Mouse (Mus musculus): ENCODE measurements around the gene Tmem139. TPM values are rescaled to one million over a fixed set of nuclear protein-coding genes. Genes with fewer than 3 reads are reported as not detected.

Tmem139 gene
- polyA plus RNA-seq, 1 experiment from 2014 or later, result 29.7 TPM

- H3K4me2 ChIP-seq (replicated peaks; ENCODE audit: low read depth), result no peak overlapping the region
- H3K36me3 ChIP-seq (ENCODE audit: control insufficient read depth, insufficient read depth), result peaks cover 61% of the 10 kb centered on the region
- H3K4me3 ChIP-seq (ENCODE audit: low read depth, low read length), result no peak overlapping the region
- no peaks in the 10 kb centered on the region for H3K27me3 ChIP-seq (replicated peaks; ENCODE audit: control insufficient read depth, insufficient read depth, low read length)
- no peak overlapping the region for H3K27ac ChIP-seq (ENCODE audit: low read depth, low read length)
- no peak overlapping the region for H3K9ac ChIP-seq (ENCODE audit: low read depth, low read length)
- no peaks in the 10 kb centered on the region for H3K4me1 ChIP-seq (replicated peaks; ENCODE audit: control insufficient read depth, insufficient read depth, low read length)
- no peak for TF ChIP-seq CTCF (IDR thresholded peaks at IDR 0.05; ENCODE audit: low read depth)
- H3K9me3 ChIP-seq (ENCODE audit: control insufficient read depth), result no peaks in the 10 kb centered on the region
- no peak for ATAC-seq
Measured at GRCm38 (mm10) chr6:42270817-42271216, 9.0 kb downstream of the Tmem139 start.

DNA sequence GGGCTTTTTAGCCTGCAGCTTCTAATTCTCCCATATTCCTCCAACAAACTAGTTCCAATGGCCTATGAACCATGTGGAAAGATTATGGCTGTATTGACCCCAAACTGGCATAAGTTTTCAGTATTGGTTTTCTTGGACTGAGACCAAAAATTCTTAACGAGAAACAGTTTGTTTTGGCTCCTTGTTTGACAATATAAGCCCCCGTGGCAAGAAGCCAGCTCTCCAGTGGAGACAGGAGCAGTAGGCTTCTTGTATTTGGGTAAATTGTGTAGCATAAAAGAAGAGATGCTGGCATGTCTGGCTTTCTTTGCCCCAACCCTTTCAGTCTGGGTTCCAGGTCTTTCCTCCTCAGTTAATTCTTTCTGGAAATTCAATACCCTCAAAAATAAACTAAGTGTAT, 14.4 kb downstream of the Tmem139 start:
- 65% methylated on average over 2 of the region's 2 CpGs for WGBS
- H3K4me3 ChIP-seq (ENCODE audit: low read depth, low read length), result no peak overlapping the region
- H3K27me3 ChIP-seq (replicated peaks; ENCODE audit: control insufficient read depth, insufficient read depth, low read length), result no peaks in the 10 kb centered on the region
- H3K4me2 ChIP-seq (replicated peaks; ENCODE audit: low read depth), result no peak overlapping the region
- no peaks in the 10 kb centered on the region for H3K4me1 ChIP-seq (replicated peaks; ENCODE audit: control insufficient read depth, insufficient read depth, low read length)
- no peak overlapping the region for H3K9ac ChIP-seq (ENCODE audit: low read depth, low read length)
- no peak overlapping the region for H3K27ac ChIP-seq (ENCODE audit: low read depth, low read length)
- H3K9me3 ChIP-seq (ENCODE audit: control insufficient read depth), result no peaks in the 10 kb centered on the region
- no peak for TF ChIP-seq CTCF (IDR thresholded peaks at IDR 0.05; ENCODE audit: low read depth)
- ATAC-seq, result no peak
- peaks cover 81% of the 10 kb centered on the region for H3K36me3 ChIP-seq (ENCODE audit: control insufficient read depth, insufficient read depth)

GRCm38 (mm10) chr6:42282865-42283528, 21.2 kb downstream of the Tmem139 start:
- Histone ChIP-seq H3K27me3 (replicated peaks; ENCODE audit: control insufficient read depth, insufficient read depth, low read length) (no peaks in the 10 kb centered on the region), H3K36me3 (ENCODE audit: control insufficient read depth, insufficient read depth) (peaks cover 43% of the 10 kb centered on the region), H3K4me3 (ENCODE audit: low read depth, low read length) (no peak overlapping the region), H3K9ac (ENCODE audit: low read depth, low read length) (no peak overlapping the region), H3K4me2 (replicated peaks; ENCODE audit: low read depth) (no peak overlapping the region), H3K9me3 (ENCODE audit: control insufficient read depth) (no peaks in the 10 kb centered on the region), H3K27ac (ENCODE audit: low read depth, low read length) (no peak overlapping the region), H3K4me1 (replicated peaks; ENCODE audit: control insufficient read depth, insufficient read depth, low read length) (no peaks in the 10 kb centered on the region)
- no peak for ATAC-seq
- no peak for TF ChIP-seq CTCF (IDR thresholded peaks at IDR 0.05; ENCODE audit: low read depth)
- WGBS, result 84% methylated on average over 5 of the region's 5 CpGs

- Histone ChIP-seq H3K4me3 (ENCODE audit: low read depth, low read length) (no peak within 1 kb of the TSS), H3K27me3 (replicated peaks; ENCODE audit: control insufficient read depth, insufficient read depth, low read length) (no peaks in the 10 kb centered on the region), H3K4me1 (replicated peaks; ENCODE audit: control insufficient read depth, insufficient read depth, low read length) (no peaks in the 10 kb centered on the region), H3K27ac (ENCODE audit: low read depth, low read length) (no peak within 1 kb of the TSS), H3K9ac (ENCODE audit: low read depth, low read length) (no peak within 1 kb of the TSS), H3K9me3 (ENCODE audit: control insufficient read depth) (no peaks in the 10 kb centered on the region), H3K36me3 (ENCODE audit: control insufficient read depth, insufficient read depth) (peaks cover 17% of the 10 kb centered on the region), H3K4me2 (replicated peaks; ENCODE audit: low read depth) (no peak within 1 kb of the TSS)
- ATAC-seq, result no peak
- TF ChIP-seq CTCF (IDR thresholded peaks at IDR 0.05; ENCODE audit: low read depth), result no peak
- 68% methylated on average over 4 of the region's 5 CpGs for WGBS
Measured at GRCm38 (mm10) chr6:42286448-42286847, 24.7 kb downstream of the Tmem139 start, which contains the start of gene Clcn1. Gene Clcn1 (plus strand): TSS chr6:42286685.

- no peak overlapping the region; the same call in 1 of the 2 replicates for H3K27ac ChIP-seq (ENCODE audit: low read depth, low read length)
- no peaks in the 10 kb centered on the region for H3K9me3 ChIP-seq (ENCODE audit: control insufficient read depth)
- no peak overlapping the region for H3K9ac ChIP-seq (ENCODE audit: low read depth, low read length)
- H3K4me3 ChIP-seq (ENCODE audit: low read depth, low read length), result no peak overlapping the region
- no peak for TF ChIP-seq CTCF (IDR thresholded peaks at IDR 0.05; ENCODE audit: low read depth)
- H3K4me2 ChIP-seq (replicated peaks; ENCODE audit: low read depth), result no peak overlapping the region
- peak; percentile 91 for ATAC-seq
- no peaks in the 10 kb centered on the region for H3K4me1 ChIP-seq (replicated peaks; ENCODE audit: control insufficient read depth, insufficient read depth, low read length)
- H3K36me3 ChIP-seq (ENCODE audit: control insufficient read depth, insufficient read depth), result peaks cover 7% of the 10 kb centered on the region; the same call in 1 of the 2 replicates
- H3K27me3 ChIP-seq (replicated peaks; ENCODE audit: control insufficient read depth, insufficient read depth, low read length), result no peaks in the 10 kb centered on the region
Measured at GRCm38 (mm10) chr6:42287562-42287961, 25.8 kb downstream of the Tmem139 start.

GRCm38 (mm10) chr6:42293327-42293726, 31.6 kb downstream of the Tmem139 start:
- no peak for ATAC-seq
- H3K27me3 ChIP-seq (replicated peaks; ENCODE audit: control insufficient read depth, insufficient read depth, low read length), result no peaks in the 10 kb centered on the region
- H3K27ac ChIP-seq (ENCODE audit: low read depth, low read length), result no peak overlapping the region
- no peaks in the 10 kb centered on the region for H3K4me1 ChIP-seq (replicated peaks; ENCODE audit: control insufficient read depth, insufficient read depth, low read length)
- H3K4me2 ChIP-seq (replicated peaks; ENCODE audit: low read depth), result no peak overlapping the region
- no peaks in the 10 kb centered on the region for H3K36me3 ChIP-seq (ENCODE audit: control insufficient read depth, insufficient read depth)
- 81% methylated on average over 6 of the region's 6 CpGs for WGBS
- H3K4me3 ChIP-seq (ENCODE audit: low read depth, low read length), result no peak overlapping the region
- no peak for TF ChIP-seq CTCF (IDR thresholded peaks at IDR 0.05; ENCODE audit: low read depth)
- H3K9me3 ChIP-seq (ENCODE audit: control insufficient read depth), result no peaks in the 10 kb centered on the region
- no peak overlapping the region for H3K9ac ChIP-seq (ENCODE audit: low read depth, low read length)
